Mouse (Mus musculus) heart, adult 11 months (tissue): ENCODE measurements around the gene Topbp1.

Experiments
- DNase-seq: peaks from one replicate; pipeline ENCODE4 v3.0.0; 2022

Gene Topbp1

GRCm38 (mm10) chr9:103387011-103387653, 82.1 kb downstream of the Topbp1 start:
- peak; percentile 39 for DNase-seq

GRCm38 (mm10) chr9:103389261-103389660, 84.2 kb downstream of the Topbp1 start:
- peak; percentile 14 for DNase-seq

GRCm38 (mm10) chr9:103391796-103392372, 86.9 kb downstream of the Topbp1 start:
- DNase-seq, result peak; percentile 48

- peak; percentile 64 for DNase-seq
These were observed 88.2 kb downstream of the Topbp1 start for GRCm38 (mm10) chr9:103393256-103393655.

GRCm38 (mm10) chr9:103398509-103399157, 93.6 kb downstream of the Topbp1 start:
- peak; percentile 94 for DNase-seq
